Comparison of ENCODE assay signal across 13 mouse cellular contexts in the genomic region with DNA sequence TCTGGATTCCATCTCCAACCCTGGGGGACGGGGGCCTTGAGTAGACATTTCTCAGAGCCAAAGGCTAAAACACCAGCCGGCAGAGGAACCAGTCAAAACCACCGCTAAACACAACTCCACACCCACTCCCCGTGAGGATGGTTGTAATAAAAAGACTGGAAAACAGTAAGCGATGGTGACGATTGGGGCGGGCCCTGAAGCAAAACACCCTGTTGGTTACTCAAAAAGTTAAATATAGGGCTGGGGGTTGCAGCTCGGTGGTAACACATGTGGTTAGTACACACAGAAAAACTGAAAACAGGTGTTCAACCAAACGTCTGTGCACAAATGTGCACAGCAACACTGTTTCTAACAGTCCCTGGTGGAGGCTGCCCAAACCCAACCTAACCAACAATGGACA. TPM values are rescaled to one million over a fixed set of nuclear protein-coding genes. Genes with fewer than 3 reads are reported as not detected.
A peak's percentile ranks its signal among the peaks of the same experiment; 100 is the strongest.
DNase-seq lines count a peak whose midpoint lies in the region; ATAC-seq lines count a peak whose summit lies in the region.
"Had no signal": no experiment of that assay in that cellular context is flagged by ENCODE, and none has a peak within 500 bp of the region (broad histone marks: within the 10 kb centered on the region; RNA-seq: fewer than 3 reads in every experiment).

No protein-coding gene starts in this region.

- no peaks in the 10 kb centered on the region for H3K36me3 ChIP-seq in kidney, embryonic 15.5 days
- H3K36me3 ChIP-seq in limb, embryonic 11.5 days (ENCODE audit: control insufficient read depth, insufficient read depth, low read length) = no peaks in the 10 kb centered on the region
- H3K36me3 ChIP-seq in forebrain, embryonic 13.5 days (ENCODE audit: poor library complexity, severe bottlenecking) = no peaks in the 10 kb centered on the region

- no peak overlapping the region for H3K9ac ChIP-seq in kidney, embryonic 15.5 days
- no peak overlapping the region for H3K9ac ChIP-seq in limb, embryonic 11.5 days (ENCODE audit: low read length)
- no peak overlapping the region for H3K9ac ChIP-seq in forebrain, embryonic 13.5 days
- H3K9ac ChIP-seq: liver, embryonic 12.5 days had no signal

- no peak overlapping the region for H3K4me3 ChIP-seq in kidney, embryonic 15.5 days (replicated peaks)
- H3K4me3 ChIP-seq in limb, embryonic 11.5 days (ENCODE audit: low read depth, low read length) = no peak overlapping the region
- H3K4me3 ChIP-seq in forebrain, embryonic 13.5 days = no peak overlapping the region
- H3K4me3 ChIP-seq: liver, embryonic 12.5 days had no signal

- no peaks in the 10 kb centered on the region for H3K9me3 ChIP-seq in kidney, embryonic 15.5 days (replicated peaks)
- H3K9me3 ChIP-seq in limb, embryonic 11.5 days (ENCODE audit: control insufficient read depth, low read length) = no peaks in the 10 kb centered on the region
- 0 out of 2 replicates have a peak, but pooled peaks cover 4% of the 10 kb centered on the region for H3K9me3 ChIP-seq in forebrain, embryonic 13.5 days (replicated peaks)
- H3K9me3 ChIP-seq: liver, embryonic 12.5 days had no signal

- no peaks in the 10 kb centered on the region for H3K27me3 ChIP-seq in kidney, embryonic 15.5 days
- H3K27me3 ChIP-seq in limb, embryonic 11.5 days (ENCODE audit: control insufficient read depth, insufficient read depth, low read length) = no peaks in the 10 kb centered on the region
- no peaks in the 10 kb centered on the region for H3K27me3 ChIP-seq in forebrain, embryonic 13.5 days
- H3K27me3 ChIP-seq: liver, embryonic 12.5 days had no signal

- DNase-seq in kidney, postnatal 25 days = no peak
- peak; percentile 46 for DNase-seq in T-cell, adult 2 months (ENCODE audit: low spot score)
- no peak for DNase-seq in limb, embryonic 11.5 days (ENCODE audit: low spot score)
- peak; percentile 87 for DNase-seq in thymus, postnatal 14 days
- DNase-seq in cerebellum, postnatal 25 days = no peak
- DNase-seq: cerebellum, adult 11-12 months; kidney, adult 8-10 months; lung, postnatal 36 days; right cerebral cortex, postnatal 25 days had no signal

- H3K4me2 ChIP-seq in kidney, embryonic 15.5 days = no peak overlapping the region
- H3K4me2 ChIP-seq in limb, embryonic 11.5 days (ENCODE audit: low read depth, severe bottlenecking) = no peak overlapping the region
- no peak overlapping the region for H3K4me2 ChIP-seq in forebrain, embryonic 13.5 days
- H3K4me2 ChIP-seq: liver, embryonic 12.5 days had no signal

- ATAC-seq in kidney, embryonic 15.5 days (replicated peaks; ENCODE audit: low FRiP score) = no peak
- no peak for ATAC-seq in limb, embryonic 11.5 days (ENCODE audit: insufficient number of reproducible peaks, low FRiP score, low TSS enrichment, low read depth)
- no peak for ATAC-seq in forebrain, embryonic 13.5 days
- ATAC-seq: forebrain, embryonic 16.5 days; liver, embryonic 12.5 days had no signal

- H3K4me1 ChIP-seq in kidney, embryonic 15.5 days = peaks cover 33% of the 10 kb centered on the region
- peaks cover 20% of the 10 kb centered on the region for H3K4me1 ChIP-seq in limb, embryonic 11.5 days (ENCODE audit: control insufficient read depth, insufficient read depth, low read length)
- peaks cover 43% of the 10 kb centered on the region for H3K4me1 ChIP-seq in forebrain, embryonic 13.5 days

- H3K27ac ChIP-seq in kidney, embryonic 15.5 days = 0 out of 2 replicates have a peak overlapping the region, but pooled peaks have one; percentile 9
- H3K27ac ChIP-seq in limb, embryonic 11.5 days (replicated peaks; ENCODE audit: low read depth, low read length) = peak overlapping the region; percentile 36; the same call in 1 of the 2 replicates
- H3K27ac ChIP-seq in forebrain, embryonic 13.5 days = no peak overlapping the region
- H3K27ac ChIP-seq: liver, embryonic 12.5 days had no signal

- WGBS in kidney, embryonic 15.5 days = 69% methylated on average over 9 of the region's 9 CpGs
- 42% methylated on average over 9 of the region's 9 CpGs for WGBS in limb, embryonic 11.5 days
- 82% methylated on average over 9 of the region's 9 CpGs for WGBS in forebrain, embryonic 13.5 days

RNA-seq across cellular contexts. Expression of a gene that starts 7.4 kb away (rescaled TPM):
- 7.5 and 7.8 TPM in 2 replicates for polyA plus RNA-seq in kidney, embryonic 15.5 days (2015; fragmentation: Nextera tagmentation; extraction: Ambion mirVana)
- polyA plus RNA-seq in limb, embryonic 11.5 days (2014; fragmentation: Nextera tagmentation; extraction: Ambion mirVana) = 10.3 and 11.6 TPM in 2 replicates
- polyA plus RNA-seq in forebrain, embryonic 13.5 days (2015; fragmentation: Nextera tagmentation; extraction: Ambion mirVana) = 10.6 and 10.9 TPM in 2 replicates

Comparison
In these comparisons a context has a peak if more than half of its experiments do, and no peak if none do; other contexts are left out.
1. DNase-seq: peak in T-cell, adult 2 months (single experiment) and thymus, postnatal 14 days (single experiment); none in kidney, postnatal 25 days (0 of 2), limb, embryonic 11.5 days (single experiment) and cerebellum, postnatal 25 days (0 of 2).